Mouse (Mus musculus) G1E (cell line): ENCODE measurements around the gene Gm47996. TPM values are rescaled to one million over a fixed set of nuclear protein-coding genes. Genes with fewer than 3 reads are reported as not detected.
"Not testable (repeated sequence)": the region's sequence is repeated elsewhere in the genome, so short reads cannot be mapped to it uniquely, and the experiment has no call there.

Experiments used
- ATAC-seq: 2 replicates; pipeline ENCODE4 v1.8.0; 2016; ENCODE audit warnings: mild to moderate bottlenecking; ENCODE audit not compliant: insufficient number of reproducible peaks, poor library complexity, low FRiP score, severe bottlenecking; ENCODE audit errors: extremely low read depth
- DNase-seq: peaks from one replicate; pipeline ENCODE4 v3.0.0; 2012; ENCODE audit warnings: low spot score
- H3K27me3 ChIP-seq: 2 replicates; pipeline ENCODE4 v1.6.1; 2012; ENCODE audit warnings: mild to moderate bottlenecking, low read length, inconsistent platforms; ENCODE audit not compliant: insufficient read depth
- H3K36me3 ChIP-seq: replicated peaks from 2 replicates; pipeline ENCODE3; 2012; ENCODE audit warnings: mild to moderate bottlenecking, inconsistent platforms
- H3K4me1 ChIP-seq: 2 replicates; pipeline ENCODE4 v1.6.1; 2012; ENCODE audit warnings: low read depth, low read length, inconsistent platforms, mixed read lengths; ENCODE audit not compliant: insufficient read depth
- H3K4me3 ChIP-seq: 2 replicates; pipeline ENCODE4 v1.5.1; 2012; ENCODE audit warnings: low read depth, mild to moderate bottlenecking, inconsistent platforms, low read length, moderate library complexity, mixed read lengths
- H3K9me3 ChIP-seq: replicated peaks from 2 replicates; pipeline ENCODE4 v1.6.1; 2012; ENCODE audit warnings: inconsistent platforms
- CTCF ChIP-seq: IDR thresholded peaks from 2 replicates; pipeline ENCODE4 v1.5.1; 2012; ENCODE audit warnings: low read depth, low read length, inconsistent platforms, mixed read lengths
- GATA1 ChIP-seq: IDR thresholded peaks from 2 replicates; pipeline ENCODE4 v1.6.1; 2012; ENCODE audit warnings: borderline replicate concordance, low read length, inconsistent platforms, mixed read lengths
- GATA2 ChIP-seq: IDR thresholded peaks from 2 replicates; pipeline ENCODE4 v1.6.1; 2012; ENCODE audit warnings: low read depth, low read length, inconsistent platforms, borderline replicate concordance
- POLR2AphosphoS5 ChIP-seq: IDR thresholded peaks from 2 replicates; pipeline ENCODE4 v1.6.1; 2012; ENCODE audit warnings: low read depth, low read length, inconsistent platforms; ENCODE audit not compliant: insufficient replicate concordance
- TAL1 ChIP-seq: conservative IDR thresholded peaks from 2 replicates; pipeline ENCODE4 v1.6.1; 2012; ENCODE audit warnings: low read depth, low read length, inconsistent platforms, mixed read lengths
- polyA plus RNA-seq: library from polyadenylated mRNA; stranded (reverse); fragments of >175 nt; gene quantifications from 2 replicates; pipeline ENCODE4 v1.2.3, GENCODE M21; 2012
- total RNA-seq, 2 experiments: library from RNA; stranded (forward) in 1 of 2; stranded (reverse) in 1 of 2; fragments of 200-1000 nt in 1 of 2; fragments of >200 nt in 1 of 2; fragmentation: Nextera tagmentation in 1 of 2; gene quantifications; 2 replicates each; pipeline ENCODE4 v1.2.3; 2014 to 2017

Gene Gm47996
- total RNA-seq (2014; fragmentation: Nextera tagmentation), result 7.4 and 8.8 TPM in 2 replicates
- total RNA-seq (2017), result 2.6 and 4.9 TPM in 2 replicates
- polyA plus RNA-seq, result 0.86 and 1.3 TPM in 2 replicates

DNA sequence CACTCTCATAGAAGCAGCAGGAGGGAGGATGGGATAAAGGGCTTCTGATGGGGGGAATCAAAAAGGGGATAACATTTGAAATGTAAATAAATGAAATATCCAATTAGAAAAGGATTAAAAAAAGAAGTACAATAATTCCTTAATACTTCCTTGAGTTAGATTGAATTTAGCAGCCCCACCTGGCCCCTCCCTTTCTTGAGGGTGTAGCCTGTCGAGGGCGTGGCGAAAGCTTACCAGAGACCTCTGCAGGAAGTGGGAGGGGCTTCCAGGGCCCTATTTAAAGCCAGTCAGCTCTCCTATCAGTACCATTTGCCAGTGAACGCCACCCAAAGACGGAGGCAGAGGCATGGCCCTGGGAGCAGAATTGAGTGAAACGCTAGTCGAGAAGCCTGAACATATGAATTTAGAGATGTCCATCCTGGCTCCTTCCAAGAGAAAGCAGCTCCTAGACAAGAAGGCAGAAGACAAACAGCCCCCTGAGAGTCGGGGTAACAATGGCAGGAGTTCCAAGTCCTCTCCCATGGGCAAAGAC, at the start of gene Gm47996:
Gm47996 (plus strand) TSS at position 308 of the 532 bp plus-strand sequence.
- H3K9me3 ChIP-seq, DNase-seq, H3K4me3 ChIP-seq, H3K27me3 ChIP-seq, H3K36me3 ChIP-seq, ATAC-seq: not testable (repeated sequence)
- peaks cover 25% of the 10 kb centered on the region for H3K4me1 ChIP-seq

DNA sequence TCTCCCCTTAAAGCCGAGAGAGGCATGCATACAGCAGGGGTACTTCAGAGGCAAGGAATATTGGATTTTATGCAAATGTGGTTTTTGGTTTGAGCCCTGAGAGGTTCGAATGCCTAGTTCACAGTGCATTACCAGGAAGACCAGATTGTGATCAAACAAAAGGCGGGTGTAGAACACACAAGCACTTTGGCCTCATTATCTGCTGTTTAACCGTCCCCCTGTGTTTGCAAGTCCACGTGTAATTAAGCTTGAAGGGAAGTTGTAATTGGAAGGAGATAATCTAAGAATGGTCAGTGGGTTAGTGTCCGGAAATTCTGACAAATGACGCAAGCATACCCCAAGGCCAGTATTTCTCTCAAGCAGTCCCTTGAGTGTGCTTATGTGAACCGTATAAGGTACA, 43.9 kb upstream of the Gm47996 start:
- peak overlapping the region; percentile 3; the same call in 1 of the 2 replicates for H3K4me3 ChIP-seq
- no peak for TF ChIP-seq GATA1
- no peak for TF ChIP-seq POLR2AphosphoS5
- TF ChIP-seq TAL1, result no peak
- no peak for TF ChIP-seq CTCF
- no peak for TF ChIP-seq GATA2
- ATAC-seq (peak; percentile 71), DNase-seq (no peak)
- peaks cover 43% of the 10 kb centered on the region for H3K4me1 ChIP-seq
- no peaks in the 10 kb centered on the region for H3K27me3 ChIP-seq
- no peaks in the 10 kb centered on the region for H3K9me3 ChIP-seq
- H3K36me3 ChIP-seq, result no peaks in the 10 kb centered on the region

DNA sequence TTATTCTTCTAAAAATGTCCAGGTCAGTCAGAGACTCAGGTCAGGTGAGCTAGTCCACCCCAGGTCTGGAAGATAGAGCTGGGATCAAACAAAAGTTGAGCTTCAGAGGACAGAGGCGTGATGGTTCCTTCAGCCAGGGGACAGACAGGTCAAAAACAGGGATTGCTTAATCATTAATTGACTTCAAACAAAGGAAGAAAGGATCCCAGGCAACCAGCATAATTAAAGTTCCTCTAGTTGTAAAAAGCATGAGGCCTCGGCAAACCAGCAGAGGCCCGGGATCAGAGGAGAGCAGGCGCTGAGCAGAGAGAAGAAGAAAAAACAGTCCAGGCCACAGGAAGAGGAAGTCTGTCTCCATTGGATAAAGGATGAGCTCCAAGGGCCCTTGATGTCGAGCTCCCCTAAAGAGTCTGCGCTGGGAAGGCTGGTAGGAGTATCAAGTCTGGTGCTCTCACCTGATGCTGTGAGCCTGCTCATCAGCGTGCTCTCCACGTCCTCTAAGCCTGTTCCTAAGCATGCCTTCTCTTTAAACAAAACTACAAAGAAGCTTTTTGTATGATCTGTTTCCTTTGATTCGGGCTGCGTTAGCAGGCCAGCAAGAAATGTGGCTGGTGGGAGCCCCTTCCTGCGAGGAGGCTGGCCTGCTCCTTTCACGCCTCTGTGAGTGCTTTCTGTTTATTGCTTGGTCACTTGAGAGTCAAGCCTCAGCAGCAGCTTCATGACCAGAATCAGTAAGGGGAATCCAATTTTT, 42.5 kb upstream of the Gm47996 start:
- Histone ChIP-seq H3K4me3 (no peak overlapping the region), H3K36me3 (no peaks in the 10 kb centered on the region), H3K4me1 (peaks cover 53% of the 10 kb centered on the region), H3K27me3 (no peaks in the 10 kb centered on the region), H3K9me3 (no peaks in the 10 kb centered on the region)
- DNase-seq (no peak), ATAC-seq (no peak)
- TF ChIP-seq GATA2 (no peak), POLR2AphosphoS5 (no peak), TAL1 (no peak), CTCF (no peak), GATA1 (no peak)

DNA sequence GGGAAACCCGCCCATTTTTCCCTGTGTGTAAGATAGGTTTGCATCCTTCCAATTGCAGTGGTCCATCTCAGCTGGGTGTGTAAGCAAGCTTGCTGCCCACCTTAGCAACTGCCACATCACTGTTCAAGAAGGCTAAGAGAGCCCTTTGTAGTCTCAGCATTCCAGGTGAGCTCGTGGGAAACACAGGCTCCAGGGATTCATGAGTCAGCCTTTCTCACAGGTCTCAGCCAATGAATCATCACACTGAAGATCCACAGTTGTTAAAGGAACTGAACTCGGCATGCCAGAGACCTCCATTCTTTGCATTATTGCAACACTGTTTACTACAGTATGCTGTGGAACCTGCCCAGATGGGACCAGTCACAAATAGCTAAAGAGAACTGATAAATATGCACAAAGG, 41.3 kb upstream of the Gm47996 start:
- H3K9me3 ChIP-seq, result no peaks in the 10 kb centered on the region
- peaks cover 60% of the 10 kb centered on the region for H3K4me1 ChIP-seq
- no peak for TF ChIP-seq GATA1
- TF ChIP-seq GATA2, result no peak
- TF ChIP-seq CTCF, result no peak
- no peak for TF ChIP-seq POLR2AphosphoS5
- TF ChIP-seq TAL1, result no peak
- no peak overlapping the region for H3K4me3 ChIP-seq
- no peaks in the 10 kb centered on the region for H3K27me3 ChIP-seq
- no peak for ATAC-seq
- no peak for DNase-seq
- H3K36me3 ChIP-seq, result no peaks in the 10 kb centered on the region

DNA sequence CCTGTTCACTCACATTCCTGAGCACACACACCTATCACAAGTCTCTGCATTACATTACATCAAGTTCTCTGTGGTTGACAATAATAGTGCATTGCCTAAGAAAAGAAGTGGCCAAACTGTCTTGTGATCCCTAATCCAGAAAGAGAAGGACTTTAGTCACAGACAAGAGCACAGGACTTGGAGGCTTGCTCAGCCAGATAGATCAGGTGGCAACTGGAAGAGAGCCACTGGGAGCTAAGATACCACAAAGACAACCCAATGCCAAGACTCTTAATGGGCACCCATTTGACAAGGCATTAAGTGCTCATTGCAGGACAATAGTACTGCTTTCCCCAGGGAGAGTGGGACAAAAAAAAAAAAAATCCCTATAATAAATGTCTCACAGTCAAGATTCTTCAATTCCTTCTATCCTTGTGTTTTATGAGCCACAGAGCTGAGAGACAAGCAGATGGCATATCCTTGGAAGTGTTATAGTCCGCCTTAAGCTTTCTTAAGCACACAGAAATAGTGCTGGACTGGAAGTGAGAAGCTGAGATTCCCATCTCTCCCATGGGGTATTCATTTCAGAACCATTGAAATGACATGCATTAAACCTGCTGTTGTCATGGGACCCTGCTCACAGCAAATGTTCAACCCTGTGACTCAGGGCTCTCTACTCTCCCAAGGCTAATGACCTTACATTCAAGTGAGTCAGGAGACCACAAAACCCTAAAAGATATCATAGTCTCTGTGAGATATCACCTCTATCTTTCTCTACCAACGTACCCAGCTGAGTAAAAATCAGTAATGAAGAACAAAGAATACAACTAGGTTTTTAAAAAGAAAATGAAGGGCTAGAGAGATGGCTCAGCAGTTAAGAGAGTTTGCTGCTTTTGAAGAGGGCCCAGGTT, 38.1 kb upstream of the Gm47996 start:
- H3K4me1 ChIP-seq, result peaks cover 59% of the 10 kb centered on the region
- no peaks in the 10 kb centered on the region for H3K36me3 ChIP-seq
- H3K4me3 ChIP-seq, result no peak overlapping the region
- ATAC-seq, result peak; percentile 50
- DNase-seq, result no peak
- no peaks in the 10 kb centered on the region for H3K27me3 ChIP-seq
- H3K9me3 ChIP-seq, result no peaks in the 10 kb centered on the region
- TF ChIP-seq TAL1 (no peak), CTCF (no peak), GATA1 (no peak), POLR2AphosphoS5 (no peak), GATA2 (no peak)
